Mouse (Mus musculus) liver, embryonic 14.5 days (tissue): Measurements from ENCODE around the gene Olfr1019.

Experiments used
- CTCF ChIP-seq: IDR thresholded peaks from 2 replicates; pipeline ENCODE4 v1.5.1; 2016; ENCODE audit warnings: antibody characterized with exemption, low read depth, control low read depth
- EP300 ChIP-seq: IDR thresholded peaks from 2 replicates; pipeline ENCODE4 v1.6.1; 2016; ENCODE audit warnings: antibody characterized with exemption, low read depth

DNA sequence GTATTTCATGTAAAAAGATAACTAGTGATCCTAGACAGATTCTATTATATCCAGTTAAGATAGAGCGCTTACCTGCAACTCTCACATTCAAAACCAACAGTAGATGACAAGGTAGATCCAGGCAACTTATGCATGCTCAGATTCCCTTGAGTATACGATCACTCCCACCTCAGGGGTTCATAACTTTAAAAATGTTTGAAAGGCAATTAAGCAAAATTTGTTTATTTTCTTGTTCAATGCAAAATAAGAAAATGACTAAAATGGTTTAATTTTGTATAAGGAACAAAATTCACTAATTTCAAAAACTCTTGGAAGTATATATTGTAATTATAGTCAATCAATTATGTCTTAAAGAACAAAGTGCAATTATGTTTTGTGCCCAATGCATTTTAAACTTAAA is 42.8 kb downstream of the Olfr1019 start, which contains the start of gene Olfr1016:
- TF ChIP-seq CTCF: no peak
- TF ChIP-seq EP300: no peak
